Mouse (Mus musculus) cerebellum, adult 9-10 months (tissue): Measurements from ENCODE around the gene Pitpnm3.

ENCODE experiments used
- DNase-seq: peaks from one replicate; pipeline ENCODE4 v3.0.0; 2022

Pitpnm3 gene

DNA sequence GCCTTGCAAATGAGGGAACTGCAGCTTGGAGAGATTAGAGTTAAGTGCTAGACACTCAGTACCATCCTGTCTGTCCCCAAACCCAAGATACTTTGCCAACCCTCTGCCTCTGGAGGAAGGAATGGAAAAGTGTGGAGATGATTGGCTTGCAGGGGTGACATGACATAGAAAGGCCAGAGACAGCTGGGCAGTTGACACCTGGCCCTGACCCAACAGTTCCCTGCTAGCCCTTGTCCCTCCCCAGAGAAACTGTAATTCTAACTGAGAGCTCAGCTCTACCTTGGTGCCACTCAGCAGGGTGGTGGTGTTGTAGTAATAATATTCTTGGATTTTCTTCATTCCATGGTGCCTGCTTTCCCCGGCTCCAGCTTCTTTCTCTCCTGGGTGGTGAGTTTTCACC is 123.6 kb downstream of the Pitpnm3 start:
- DNase-seq: no peak

DNA sequence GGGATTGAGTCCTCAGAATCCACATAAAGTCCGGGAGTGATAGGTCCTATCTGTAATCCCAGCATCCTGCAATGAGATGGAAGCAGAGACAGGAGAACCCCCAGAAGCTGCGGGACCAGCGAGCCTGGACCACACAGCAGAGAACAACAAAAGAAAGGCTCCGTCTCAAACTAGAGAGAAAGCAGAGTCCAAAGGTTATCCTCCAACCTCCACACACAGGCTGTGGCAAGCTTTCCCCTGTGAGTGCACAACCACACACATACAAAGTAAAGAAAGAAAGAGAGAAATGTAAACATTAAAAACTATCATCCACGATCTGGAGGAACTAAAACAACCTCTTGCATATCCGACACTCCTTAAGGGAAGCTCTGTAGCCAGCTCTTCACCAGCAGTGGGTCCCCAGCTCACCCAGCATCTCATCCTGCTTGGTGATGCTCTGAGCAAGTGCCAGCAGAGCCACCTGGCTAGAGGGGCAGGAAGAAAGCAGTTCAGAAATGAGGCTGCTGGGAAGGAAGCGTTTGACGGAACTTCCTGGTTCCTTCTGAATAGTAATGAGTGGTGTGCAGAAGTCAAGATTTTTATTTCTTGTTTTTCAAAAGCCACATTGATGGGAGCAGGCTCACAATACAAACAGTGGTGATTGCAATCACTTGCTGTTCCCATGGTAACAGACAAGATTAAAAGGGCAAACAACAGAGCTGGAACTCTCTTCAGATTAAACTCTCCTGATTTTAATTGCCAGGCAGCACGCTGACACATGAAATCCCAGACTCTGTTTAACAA is 124.4 kb downstream of the Pitpnm3 start:
- no peak for DNase-seq

DNA sequence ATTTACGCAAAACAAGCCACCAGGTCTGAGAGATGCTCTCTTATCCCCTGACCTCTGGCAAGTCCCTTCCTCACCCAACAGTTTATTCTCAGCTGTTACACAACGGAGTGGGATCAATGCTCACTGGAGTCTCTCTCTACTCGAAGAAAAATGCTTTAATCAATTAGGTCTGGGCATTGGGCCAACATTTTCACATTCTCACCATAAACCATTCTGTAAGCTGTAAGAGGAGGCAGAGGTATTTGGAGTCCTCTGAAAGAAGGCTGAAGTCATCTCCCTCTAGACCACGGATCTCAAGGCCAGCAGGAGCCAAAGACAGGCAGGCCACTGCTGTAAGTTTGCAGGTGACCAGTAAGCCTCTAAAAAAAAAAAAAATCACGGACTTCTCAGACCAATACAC is 125.2 kb downstream of the Pitpnm3 start:
- no peak for DNase-seq

DNA sequence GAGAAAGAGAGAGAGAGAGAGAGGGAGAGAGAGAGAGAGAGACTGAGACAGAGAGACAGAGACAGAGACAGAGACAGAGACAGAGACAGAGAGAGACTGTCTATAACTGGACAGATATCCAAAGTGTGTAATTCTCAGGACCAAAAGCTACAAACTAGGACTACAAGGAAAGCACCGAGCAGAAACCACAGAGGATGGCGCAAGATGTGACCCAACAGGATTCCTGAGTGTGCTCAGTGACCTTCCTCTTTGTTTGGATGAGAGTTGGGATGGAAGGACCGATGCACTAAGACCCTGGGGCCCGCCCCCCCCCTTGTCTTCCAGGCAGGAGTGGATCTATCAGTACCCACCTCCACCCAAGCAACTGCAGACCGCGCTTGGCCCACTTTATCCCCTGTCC is 130.0 kb downstream of the Pitpnm3 start:
- no peak for DNase-seq

DNA sequence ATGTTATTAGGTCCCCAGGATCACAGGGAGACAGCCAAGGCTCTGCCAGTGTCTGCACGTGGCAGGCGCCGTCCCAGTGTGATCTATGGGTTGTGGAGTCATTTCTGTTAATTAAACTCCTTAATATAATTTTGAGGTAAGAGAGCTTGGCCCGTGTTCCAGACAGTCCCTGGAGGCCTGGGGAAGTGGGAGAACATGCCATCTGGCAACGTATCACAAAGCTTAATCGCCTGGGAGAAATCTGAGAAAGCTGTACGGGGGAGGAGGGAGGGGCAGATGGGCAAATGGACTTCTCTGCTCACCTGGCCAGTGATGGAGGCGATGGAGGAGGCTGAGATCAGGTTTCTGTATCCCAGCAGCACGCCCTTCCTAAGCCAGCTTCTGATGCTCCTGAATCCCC is 132.4 kb downstream of the Pitpnm3 start:
- DNase-seq: peak; percentile 50

DNA sequence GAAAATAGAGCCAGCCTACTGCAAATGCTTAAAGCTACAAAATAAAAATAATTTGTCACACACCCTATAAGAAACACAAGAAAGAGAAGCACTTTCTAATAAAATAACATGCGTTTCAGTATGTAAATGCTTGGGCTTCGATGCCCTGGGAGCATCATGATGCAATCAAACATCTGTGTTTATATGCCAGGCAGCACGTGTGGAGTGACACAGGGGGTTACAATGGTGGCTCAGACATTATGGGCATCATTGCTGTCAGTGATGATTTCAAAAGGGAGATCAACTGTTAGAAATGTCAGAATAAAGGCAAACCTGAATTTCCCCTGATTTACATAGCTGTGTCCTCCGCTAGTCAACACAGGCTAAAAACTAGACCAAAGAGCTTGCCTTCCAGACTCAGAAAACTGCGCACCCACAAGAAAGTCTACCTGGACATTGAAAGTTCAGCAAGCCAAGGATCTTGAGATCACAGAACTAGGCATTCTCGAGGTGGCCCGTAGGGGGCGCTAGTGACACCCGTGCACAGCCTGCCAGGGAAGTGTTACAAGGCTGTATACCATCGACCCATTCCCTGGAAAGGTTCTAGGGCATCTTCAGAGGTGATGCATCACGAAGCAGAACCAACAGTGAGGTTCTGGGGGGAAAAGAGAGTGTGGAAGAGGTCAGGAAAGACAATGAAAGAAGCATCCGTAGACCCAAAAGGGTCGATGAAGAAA is 133.3 kb downstream of the Pitpnm3 start:
- DNase-seq: peak; percentile 63

DNA sequence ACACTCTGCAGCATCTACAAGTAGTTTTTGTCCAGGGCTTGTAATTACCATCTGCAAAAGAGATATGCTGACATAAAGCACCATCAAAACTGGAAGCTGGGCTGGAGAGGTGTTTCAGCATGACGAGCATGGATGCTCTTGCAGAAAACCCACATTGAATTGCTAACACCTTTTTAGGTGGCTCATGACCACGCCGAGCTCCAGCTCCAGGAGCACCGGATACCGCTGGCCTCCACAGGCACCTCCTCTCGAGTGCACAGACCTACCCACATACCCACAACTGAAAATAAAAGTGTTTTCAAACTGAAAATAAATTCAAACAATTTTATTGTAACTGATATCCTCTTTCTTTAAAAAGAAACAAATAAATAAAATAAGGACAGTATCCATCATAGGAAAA is 135.4 kb downstream of the Pitpnm3 start:
- DNase-seq: no peak
